Mouse (Mus musculus) midbrain, postnatal 0 days (tissue): ENCODE measurements around the gene Zfp771. TPM values are rescaled to one million over a fixed set of nuclear protein-coding genes. Genes with fewer than 3 reads are reported as not detected.
"Not testable (repeated sequence)": the region's sequence is repeated elsewhere in the genome, so short reads cannot be mapped to it uniquely, and the experiment has no call there.

Source experiments
- ATAC-seq: fragments of 200-750 bp; cut with Nextera tagmentation; 2 replicates; pipeline ENCODE4 v1.8.0; 2017; ENCODE audit warnings: moderate number of reproducible peaks, mild to moderate bottlenecking, moderate TSS enrichment, moderate library complexity; ENCODE audit not compliant: low FRiP score
- DNase-seq: peaks from one replicate; pipeline ENCODE4 v3.0.0-alpha.2; 2015; ENCODE audit warnings: low spot score
- H3K27ac ChIP-seq: fragments of 300-500 bp; sonication (generic); 2 replicates; pipeline ENCODE4 v1.5.1; 2014; ENCODE audit warnings: low read depth, mild to moderate bottlenecking, low read length, mixed read lengths
- H3K27me3 ChIP-seq: fragments of 300-500 bp; sonication (generic); 2 replicates; pipeline ENCODE4 v1.6.1; 2014; ENCODE audit warnings: low read length, control low read depth, mixed read lengths; ENCODE audit not compliant: insufficient read depth
- H3K36me3 ChIP-seq: fragments of 300-500 bp; sonication (generic); 2 replicates; pipeline ENCODE4 v1.6.1; 2014; ENCODE audit warnings: low read length, control low read depth, mixed read lengths; ENCODE audit not compliant: insufficient read depth
- H3K4me1 ChIP-seq: fragments of 300-500 bp; sonication (generic); 2 replicates; pipeline ENCODE4 v1.6.1; 2014; ENCODE audit warnings: mild to moderate bottlenecking, control low read depth, antibody characterized with exemption, low read length, mixed read lengths; ENCODE audit not compliant: insufficient read depth
- H3K4me2 ChIP-seq: fragments of 300-500 bp; sonication (generic); 2 replicates; pipeline ENCODE4 v1.6.1; 2014; ENCODE audit warnings: low read depth, mild to moderate bottlenecking, low read length, mixed read lengths; ENCODE audit not compliant: poor library complexity, severe bottlenecking
- H3K4me3 ChIP-seq: fragments of 300-500 bp; sonication (generic); 2 replicates; pipeline ENCODE4 v1.5.1; 2014; ENCODE audit warnings: low read depth, mild to moderate bottlenecking, low read length, moderate library complexity
- H3K9ac ChIP-seq: fragments of 300-500 bp; sonication (generic); replicated peaks from 2 replicates; pipeline ENCODE4 v1.6.1; 2014; ENCODE audit warnings: mild to moderate bottlenecking, low read length, moderate library complexity, mixed read lengths; ENCODE audit not compliant: poor library complexity, severe bottlenecking
- H3K9me3 ChIP-seq: fragments of 300-500 bp; sonication (generic); 2 replicates; pipeline ENCODE4 v1.6.1; 2016; ENCODE audit warnings: low read length, control low read depth
- CTCF ChIP-seq: IDR thresholded peaks from 2 replicates; pipeline ENCODE4 v1.5.1; 2016; ENCODE audit warnings: antibody characterized with exemption, mild to moderate bottlenecking
- WGBS: fragments of 180-500 bp; shearing (Covaris S2); extraction: QIAGEN DNeasy Blood & Tissue Kit; methylation state at CpG from one replicate; pipeline ENCODE4 v1.1.7; 2014; 5-methylcytosine and 5-hydroxymethylcytosine counted together
- polyA plus RNA-seq: library from polyadenylated mRNA; unstranded; fragments of >200 nt; fragmentation: Nextera tagmentation; extraction: Ambion mirVana; gene quantifications from 2 replicates; pipeline ENCODE4 v1.2.1, GENCODE M21; 2015
- total RNA-seq: library from RNA; depleted of rRNA; stranded (reverse); fragments of >200 nt; gene quantifications from 2 replicates; pipeline ENCODE4 v1.2.3, GENCODE M21; 2014

The Zfp771 gene
- total and polyA plus RNA-seq, 2 experiments from 2014 or later: 80.2 to 94.5 TPM

DNA sequence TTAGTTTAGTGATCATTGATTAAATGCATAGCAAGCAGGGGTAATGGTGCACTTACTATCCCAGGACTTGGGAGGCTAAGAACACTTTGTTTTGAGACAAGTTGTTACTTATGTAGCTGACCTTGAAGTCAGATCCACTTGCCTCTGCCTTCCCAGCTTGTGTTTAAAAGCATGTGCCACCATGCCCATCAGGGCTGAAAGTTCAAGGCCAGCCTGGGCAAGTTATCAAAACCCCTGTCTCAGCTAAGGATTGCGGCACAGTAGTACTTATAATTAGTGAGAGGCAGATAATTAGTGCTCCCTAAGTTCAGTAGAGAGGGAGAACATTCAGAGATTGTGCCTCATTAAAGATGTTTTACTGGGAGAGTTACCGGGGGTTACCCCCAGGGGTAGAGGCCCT lies 9.3 kb upstream of the Zfp771 start:
- no peak overlapping the region for H3K9ac ChIP-seq
- no peaks in the 10 kb centered on the region for H3K27me3 ChIP-seq
- ATAC-seq (no peak), DNase-seq (no peak)
- 95% methylated on average over 2 of the region's 2 CpGs for WGBS
- TF ChIP-seq CTCF: no peak
- no peaks in the 10 kb centered on the region for H3K9me3 ChIP-seq
- H3K4me1 ChIP-seq: peaks cover 17% of the 10 kb centered on the region
- no peak overlapping the region for H3K4me2 ChIP-seq
- peaks cover 17% of the 10 kb centered on the region for H3K36me3 ChIP-seq
- no peak overlapping the region for H3K27ac ChIP-seq
- no peak overlapping the region for H3K4me3 ChIP-seq

GRCm38 (mm10) chr7:127243361-127243867 lies 660 bp upstream of the Zfp771 start:
- H3K9ac ChIP-seq: peak overlapping the region; percentile 93
- TF ChIP-seq CTCF: no peak

DNA sequence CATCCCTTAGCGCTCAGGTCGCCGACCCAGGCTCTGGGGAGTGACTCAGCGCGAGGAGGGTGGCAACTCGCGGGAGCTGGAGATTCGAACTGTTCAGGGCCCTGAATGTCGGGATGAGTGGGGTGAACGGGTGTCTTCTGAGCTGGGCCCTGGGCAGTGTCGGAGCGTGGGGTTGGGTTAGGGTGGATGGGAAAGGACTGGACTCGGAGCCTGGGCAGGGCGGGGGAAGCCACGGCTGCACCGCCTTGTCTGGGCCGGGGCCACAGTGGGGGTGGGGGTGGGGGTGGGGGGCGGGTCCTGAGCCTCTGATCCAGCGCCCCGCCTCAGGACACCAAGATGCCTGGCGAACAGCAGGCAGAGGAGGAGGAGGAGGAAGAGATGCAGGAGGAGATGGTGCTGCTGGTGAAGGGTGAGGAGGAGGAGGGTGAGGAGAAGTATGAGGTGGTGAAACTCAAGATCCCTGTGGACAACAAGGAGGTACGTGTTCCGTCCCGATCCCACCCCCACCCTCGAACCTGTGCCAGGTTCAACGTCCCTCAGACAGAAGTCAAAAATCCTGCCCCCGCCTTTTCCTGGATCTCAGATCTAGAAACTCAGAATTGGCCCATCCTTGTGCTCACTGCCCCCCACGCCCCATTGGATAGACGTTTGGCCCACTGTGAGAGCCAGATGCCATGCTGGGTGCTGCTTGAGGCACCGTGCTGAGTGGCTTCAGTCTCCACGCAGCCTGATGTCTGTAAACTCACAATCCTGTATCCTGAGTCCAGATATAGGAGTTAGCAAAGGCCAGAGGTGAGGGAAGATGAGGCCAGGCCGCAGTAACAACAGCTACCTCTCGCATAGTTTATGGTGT lies 810 bp downstream of the Zfp771 start:
- Histone ChIP-seq H3K4me2 (peak overlapping the region; percentile 86), H3K4me3 (peak overlapping the region; percentile 92), H3K27me3 (no peaks in the 10 kb centered on the region), H3K36me3 (peaks cover 6% of the 10 kb centered on the region), H3K9ac (peak overlapping the region; percentile 93), H3K27ac (peak overlapping the region; percentile 80), H3K4me1 (peaks cover 6% of the 10 kb centered on the region), H3K9me3 (no peaks in the 10 kb centered on the region)
- ATAC-seq (peak; percentile 77), DNase-seq (peak; percentile 36)
- TF ChIP-seq CTCF: no peak
- WGBS: 12% methylated on average over 28 of the region's 33 CpGs

More at GRCm38 (mm10) chr7:127243361-127243867, 660 bp upstream of the Zfp771 start:
- Histone ChIP-seq H3K27ac (peak overlapping the region; percentile 80; the same call in 1 of the 2 replicates), H3K36me3 (no peaks in the 10 kb centered on the region), H3K4me1 (peaks cover 6% of the 10 kb centered on the region), H3K4me2 (peak overlapping the region; percentile 86), H3K9me3 (no peaks in the 10 kb centered on the region), H3K4me3 (peak overlapping the region; percentile 92), H3K27me3 (no peaks in the 10 kb centered on the region)
- DNase-seq: no peak
- no peak for ATAC-seq
- WGBS: 42% methylated on average over 2 of the region's 2 CpGs

DNA sequence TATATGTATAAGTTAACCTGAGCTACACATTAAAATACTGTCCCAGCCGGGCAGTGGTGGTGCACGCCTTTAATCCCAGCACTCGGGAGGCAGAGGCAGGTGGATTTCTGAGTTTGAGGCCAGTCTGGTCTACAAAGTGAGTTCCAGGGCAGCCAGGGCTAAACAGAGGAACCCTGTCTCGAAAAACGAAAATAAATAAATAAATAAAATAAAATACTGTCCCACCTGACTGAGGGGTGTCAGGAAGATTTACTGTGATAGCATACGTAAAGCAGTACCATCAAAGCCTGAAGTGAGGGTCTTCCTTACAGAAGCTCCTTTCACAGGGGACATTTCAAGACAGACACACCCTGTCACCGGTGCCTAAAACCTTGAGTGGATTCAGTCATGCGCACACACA lies 6.4 kb downstream of the Zfp771 start:
- H3K4me2 ChIP-seq, DNase-seq, H3K27me3 ChIP-seq, H3K9me3 ChIP-seq, ATAC-seq, H3K27ac ChIP-seq, H3K9ac ChIP-seq, H3K4me1 ChIP-seq, H3K4me3 ChIP-seq: not testable (repeated sequence)
- H3K36me3 ChIP-seq: peaks cover 13% of the 10 kb centered on the region
- WGBS: 93% methylated on average over 8 of the region's 8 CpGs

GRCm38 (mm10) chr7:127252414-127252813 lies 8.3 kb downstream of the Zfp771 start:
- H3K27me3 ChIP-seq: no peaks in the 10 kb centered on the region
- DNase-seq (peak; percentile 40), ATAC-seq (no peak)
- no peaks in the 10 kb centered on the region for H3K4me1 ChIP-seq
- H3K4me3 ChIP-seq: no peak overlapping the region
- no peak overlapping the region for H3K9ac ChIP-seq
- no peak overlapping the region for H3K4me2 ChIP-seq
- TF ChIP-seq CTCF: peak; percentile 71
- H3K36me3 ChIP-seq: peaks cover 16% of the 10 kb centered on the region
- H3K9me3 ChIP-seq: no peaks in the 10 kb centered on the region
- H3K27ac ChIP-seq: 0 out of 2 replicates have a peak overlapping the region, but pooled peaks have one; percentile 12
- 88% methylated on average over 2 of the region's 2 CpGs for WGBS

- H3K36me3 ChIP-seq: peaks cover 16% of the 10 kb centered on the region
- 86% methylated on average over 6 of the region's 6 CpGs for WGBS
- ATAC-seq: no peak
- no peaks in the 10 kb centered on the region for H3K27me3 ChIP-seq
- TF ChIP-seq CTCF: no peak
- no peaks in the 10 kb centered on the region for H3K4me1 ChIP-seq
- H3K9me3 ChIP-seq: no peaks in the 10 kb centered on the region
- peak overlapping the region; percentile 92 for H3K27ac ChIP-seq
- H3K4me2 ChIP-seq: peak overlapping the region; percentile 94
- peak overlapping the region; percentile 54 for H3K4me3 ChIP-seq
- 0 out of 2 replicates have a peak overlapping the region, but pooled peaks have one; percentile 73 for H3K9ac ChIP-seq
- no peak for DNase-seq
Observed at GRCm38 (mm10) chr7:127253341-127253740, 9.3 kb downstream of the Zfp771 start.
